Mouse (Mus musculus): ENCODE measurements around the gene Fxyd2.

DNA sequence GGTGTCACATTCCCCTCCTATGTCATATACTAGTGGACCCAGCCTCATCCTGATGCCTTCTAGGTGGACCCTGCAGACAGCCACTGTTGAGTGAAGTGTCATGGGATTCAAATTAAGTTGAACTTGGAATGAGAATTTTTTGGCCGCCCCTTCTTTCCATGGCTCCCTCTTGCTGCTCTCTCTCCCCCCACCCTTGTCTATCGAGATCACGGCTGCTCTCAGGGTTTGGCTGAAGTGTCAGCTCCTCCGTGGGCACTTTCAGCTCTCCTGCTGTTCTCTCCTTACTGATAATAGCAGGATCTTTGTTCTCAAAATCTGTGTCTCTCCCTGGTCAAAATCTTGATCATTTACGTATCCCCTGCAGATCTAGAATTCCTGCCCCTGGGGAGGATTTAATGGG is 16.6 kb upstream of the Fxyd2 start:
- TF ChIP-seq CTCF (IDR thresholded peaks at IDR 0.05; ENCODE audit: low read depth, low read length) (no peak), POLR2A (IDR thresholded peaks at IDR 0.05; ENCODE audit: borderline replicate concordance, low read depth, low read length) (no peak)

Data from bone marrow macrophage, adult 2 months (primary cell).